Mouse (Mus musculus) brain, embryonic 14.5 days (tissue): ENCODE measurements around the gene 1700001C19Rik.

Source experiments
- CTCF ChIP-seq: fragments of 200-500 bp; IDR thresholded peaks from 2 replicates; pipeline ENCODE4 v1.5.1; 2012; ENCODE audit warnings: inconsistent platforms, mild to moderate bottlenecking, moderate library complexity, borderline replicate concordance; ENCODE audit not compliant: insufficient read depth, insufficient read length; ENCODE audit errors: extremely low read depth
- POLR2A ChIP-seq: fragments of 200-500 bp; IDR thresholded peaks from 2 replicates; pipeline ENCODE4 v1.6.1; 2012; ENCODE audit warnings: mild to moderate bottlenecking, inconsistent platforms, borderline replicate concordance; ENCODE audit not compliant: poor library complexity, insufficient read depth, insufficient read length, severe bottlenecking; ENCODE audit errors: extremely low read depth

GRCm38 (mm10) chr17:47371451-47371850, 65.7 kb downstream of the 1700001C19Rik start:
- TF ChIP-seq CTCF (peak; percentile 84; the same call in 1 of the 2 replicates), POLR2A (no peak)
